Mouse (Mus musculus): ENCODE measurements at regions not wholly inside any gene's neighbourhood (a gene's known extent, or its start where the extent isn't known, plus 50 kb on each side); places are given as distances from the start of the nearest gene placed in this dataset.

DNA sequence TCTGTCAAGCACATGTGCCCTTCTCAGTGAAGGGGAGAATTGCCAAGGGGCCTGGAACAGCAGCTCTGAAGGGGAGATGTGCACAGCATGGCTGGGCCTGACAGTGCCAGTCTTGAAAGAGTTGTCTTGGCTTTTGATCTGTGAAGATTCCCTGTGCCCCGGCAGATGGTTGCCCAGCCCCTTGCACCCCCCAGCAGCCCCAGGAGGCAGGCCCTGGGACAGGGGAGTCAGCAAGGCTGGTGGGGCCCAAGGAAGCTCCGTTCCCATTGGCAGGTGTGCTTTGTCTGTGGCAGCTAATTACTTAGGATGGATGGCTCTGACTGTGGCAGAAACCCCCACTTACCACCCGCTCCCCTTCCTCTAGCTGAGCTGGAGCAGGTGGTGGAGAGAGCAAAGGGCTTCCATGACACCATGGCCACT is 58.6 kb downstream of the Tspan17 start:
- no peak for DNase-seq

DNA sequence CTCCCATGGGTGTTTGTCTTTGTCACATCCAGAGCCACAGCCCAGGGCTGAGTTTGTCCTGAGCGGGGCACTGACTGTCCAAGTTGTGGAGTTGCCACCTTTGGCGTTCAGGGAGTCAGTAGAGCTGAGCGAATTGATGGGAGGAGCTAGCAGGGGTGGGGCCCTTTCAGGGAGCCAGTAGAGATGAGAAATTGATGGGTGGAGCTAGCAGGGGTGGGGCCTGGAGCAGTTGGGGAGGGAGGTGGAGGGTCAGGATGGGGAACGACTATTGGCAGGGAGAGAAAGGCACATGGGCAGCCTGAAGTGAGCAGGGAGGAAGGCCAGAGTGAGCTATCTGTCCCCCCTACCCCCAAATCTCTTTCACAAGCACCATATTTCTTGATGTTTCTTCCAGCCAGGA is 62.0 kb downstream of the Tspan17 start:
- DNase-seq, result no peak

- no peak for DNase-seq
These were observed 66.4 kb downstream of the Tspan17 start for GRCm38 (mm10) chr13:54855333-54856238.

GRCm38 (mm10) chr13:54862931-54863330 is 73.8 kb downstream of the Tspan17 start:
- DNase-seq, result no peak

DNA sequence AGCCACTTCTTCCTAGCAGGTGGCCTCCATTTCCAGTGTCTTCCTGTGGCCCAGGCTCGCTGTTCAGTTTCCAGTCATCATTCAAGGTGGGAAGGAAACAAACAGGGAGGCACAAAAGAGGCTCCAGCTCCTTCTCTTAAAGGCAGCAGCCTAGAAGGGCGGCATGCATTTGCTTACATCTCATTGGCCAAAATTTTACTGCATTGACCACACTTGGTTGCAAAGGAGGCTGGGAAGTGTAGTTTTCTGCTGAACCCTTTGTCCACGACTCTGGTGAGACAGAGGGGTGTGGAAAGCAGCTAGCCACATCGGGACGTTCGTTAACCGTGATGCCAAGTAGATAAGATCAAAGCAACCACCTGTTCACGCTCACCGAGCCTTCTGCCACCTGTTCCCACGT is 74.9 kb downstream of the Tspan17 start:
- DNase-seq, result peak; percentile 4

DNA sequence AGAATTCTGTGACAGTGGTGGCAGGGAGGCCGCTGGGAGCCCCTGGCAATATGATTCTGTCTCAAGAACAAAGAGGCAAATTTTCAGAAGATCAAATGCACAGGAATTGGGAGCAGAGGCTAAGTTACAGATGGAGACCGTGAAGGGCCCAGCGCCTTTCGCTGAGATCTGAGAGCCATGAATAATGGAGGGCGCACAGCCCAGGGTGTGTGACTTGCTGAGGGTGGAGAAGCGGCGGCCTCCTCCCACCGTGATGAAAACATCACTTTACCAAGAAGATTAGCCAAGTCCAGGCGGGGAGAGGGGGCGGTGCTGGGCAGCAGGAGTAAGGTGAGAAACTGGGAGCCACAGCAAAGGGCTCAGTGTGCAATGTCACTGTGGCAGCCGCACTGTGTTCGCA is 77.2 kb upstream of the Unc5a start:
- no peak for DNase-seq

- DNase-seq, result no peak
These were observed 75.3 kb upstream of the Unc5a start for GRCm38 (mm10) chr13:54873882-54874281.

DNA sequence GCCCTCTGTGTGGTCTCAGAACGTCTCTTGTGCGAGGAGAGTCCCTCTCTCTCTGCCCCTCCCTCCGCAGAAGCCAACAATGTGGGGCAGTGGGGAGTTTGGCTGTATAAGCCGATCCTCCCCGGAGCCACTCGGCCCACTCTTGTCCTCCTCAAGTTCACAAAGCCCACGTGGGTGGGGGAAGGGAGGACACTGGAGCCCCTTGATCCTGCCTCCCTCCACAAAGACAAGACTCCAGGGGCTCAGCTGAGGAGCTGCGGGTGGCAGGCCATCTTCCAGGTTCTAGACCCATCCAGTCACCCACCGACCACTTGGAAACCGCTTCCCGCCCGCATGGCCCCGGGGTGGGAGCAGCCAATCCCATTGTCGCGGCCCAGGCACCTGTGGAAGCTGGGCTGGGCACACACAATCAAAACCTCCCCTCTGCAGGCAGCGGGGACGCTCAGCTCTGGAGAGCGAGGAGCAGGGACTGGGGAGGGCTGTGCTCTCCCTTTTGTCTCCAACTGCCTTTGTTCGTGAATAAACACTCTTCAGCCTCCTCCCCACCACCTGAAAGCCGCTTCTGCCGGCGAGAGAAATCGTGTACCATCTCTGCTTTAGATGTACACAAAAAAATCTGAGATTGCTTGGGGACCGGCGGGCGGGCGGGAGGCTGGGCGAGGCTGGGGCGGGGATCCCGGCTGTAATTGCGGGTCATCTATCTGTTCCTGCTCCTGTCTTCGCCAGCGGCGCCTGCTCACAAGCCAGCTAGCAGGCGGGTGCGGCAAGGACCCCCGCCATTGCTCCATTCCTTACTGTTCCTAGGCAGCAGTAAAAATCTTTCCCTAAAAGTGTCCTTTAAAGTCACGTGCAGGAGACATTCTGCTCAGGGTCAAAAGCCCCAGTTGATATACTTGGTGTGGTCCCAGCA is 74.7 kb upstream of the Unc5a start:
- no peak for DNase-seq

DNA sequence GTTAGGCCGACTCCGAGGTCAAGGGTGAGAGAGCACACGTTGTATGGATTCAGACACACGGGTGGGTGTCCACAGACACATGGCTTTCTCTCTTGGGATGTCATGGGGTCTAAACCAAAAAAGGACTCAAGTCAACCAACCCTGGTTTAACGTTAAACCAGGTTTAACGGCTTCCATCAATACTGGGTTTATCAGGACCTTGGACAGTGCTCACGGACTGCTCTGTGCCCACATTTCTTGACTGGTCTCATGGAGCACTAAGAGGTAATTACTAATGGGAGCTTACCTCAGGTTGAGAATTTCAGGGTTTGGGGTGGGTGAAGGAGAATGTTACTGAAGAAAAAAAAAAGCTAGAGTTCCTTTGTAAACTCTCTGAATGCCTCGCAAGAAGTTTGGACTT is 72.7 kb upstream of the Unc5a start:
- no peak for DNase-seq

GRCm38 (mm10) chr13:54877656-54878055 is 71.6 kb upstream of the Unc5a start:
- no peak for DNase-seq

- no peak for DNase-seq
These were observed 69.9 kb upstream of the Unc5a start for GRCm38 (mm10) chr13:54879325-54879724.

GRCm38 (mm10) chr13:54880204-54880603 is 69.0 kb upstream of the Unc5a start:
- DNase-seq, result no peak

- no peak for DNase-seq
These were observed 66.4 kb upstream of the Unc5a start for GRCm38 (mm10) chr13:54882781-54883180.

DNA sequence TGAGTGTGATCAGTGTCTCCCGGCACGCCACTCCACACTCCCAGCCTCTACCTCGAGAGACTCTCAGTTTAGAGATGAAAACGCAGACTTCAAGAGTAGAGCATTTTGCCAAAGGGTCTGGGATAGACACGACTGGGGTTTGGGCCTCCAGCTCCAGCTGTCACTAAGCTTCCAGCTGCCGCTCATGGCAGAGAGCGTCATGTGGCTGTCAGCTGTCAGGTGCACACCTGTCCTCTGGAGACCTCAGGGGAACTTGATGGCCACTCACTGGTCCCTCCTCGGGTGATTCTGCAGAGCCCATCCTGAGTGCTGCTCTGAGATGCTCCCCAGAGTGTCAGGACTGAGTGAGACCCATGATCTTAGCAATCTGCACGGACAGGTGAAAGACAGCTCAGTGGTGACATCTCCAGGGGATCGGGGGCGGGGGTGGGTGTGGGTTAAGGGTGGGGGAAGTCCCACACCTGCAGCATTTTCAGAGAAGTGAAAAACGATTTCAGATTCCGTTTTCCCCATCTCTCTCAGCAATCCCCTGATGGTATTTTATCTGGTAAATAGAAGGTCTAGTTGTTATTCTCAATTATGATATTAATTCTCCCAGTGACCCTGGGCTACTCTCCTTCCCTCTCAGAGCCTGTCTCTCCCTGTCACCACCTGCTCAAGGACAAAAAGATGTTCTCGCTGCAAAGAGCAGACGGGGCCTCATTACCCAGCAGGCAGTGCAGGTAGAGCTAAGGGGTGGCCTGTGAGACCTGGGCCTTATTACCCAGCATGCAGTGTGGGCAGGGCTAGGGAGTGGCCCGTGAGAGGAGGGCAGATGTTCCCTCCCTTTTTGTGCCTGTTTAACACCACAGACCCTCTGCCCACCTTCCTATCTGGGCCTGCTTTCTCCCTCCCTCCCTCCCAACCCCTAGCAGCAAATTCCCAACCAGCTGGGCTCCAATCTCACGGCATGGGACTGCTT is 65.2 kb upstream of the Unc5a start:
- no peak for DNase-seq

DNA sequence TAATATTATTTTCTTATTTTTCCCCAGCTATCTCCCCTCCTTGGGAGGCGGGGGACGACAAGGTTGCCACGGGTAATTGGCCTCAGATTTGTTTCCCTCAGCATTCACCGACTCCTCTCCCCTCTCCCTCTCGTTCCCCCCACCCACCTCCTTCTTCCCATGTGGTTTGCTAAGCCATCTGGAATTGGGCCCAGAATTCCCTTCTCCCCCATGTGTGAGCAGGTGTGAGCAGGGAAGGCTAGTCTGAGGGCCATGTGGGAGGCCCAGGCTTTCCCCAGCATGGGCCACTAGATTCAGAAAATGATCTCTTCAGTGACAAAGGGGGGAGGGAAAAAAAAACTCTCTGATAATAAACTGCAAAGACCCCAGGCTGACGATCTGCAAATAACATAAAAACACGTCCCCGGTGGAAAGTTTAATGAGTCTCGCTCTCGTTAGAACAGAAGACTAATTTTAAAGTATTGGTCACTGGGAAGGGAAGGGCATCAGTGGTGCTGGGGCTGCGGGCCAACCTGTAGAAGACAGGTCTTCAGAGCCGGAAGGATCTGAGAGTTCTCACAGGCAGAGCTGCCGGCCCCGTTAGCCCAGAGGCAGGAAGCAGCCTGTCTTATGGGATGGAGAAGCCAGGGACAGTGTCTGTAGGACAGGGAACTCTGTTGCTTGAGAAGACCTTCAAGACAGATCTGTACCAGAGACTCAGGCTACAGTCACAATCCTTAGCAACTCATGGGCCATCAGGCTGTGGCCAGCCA is 64.3 kb upstream of the Unc5a start:
- DNase-seq, result no peak

DNA sequence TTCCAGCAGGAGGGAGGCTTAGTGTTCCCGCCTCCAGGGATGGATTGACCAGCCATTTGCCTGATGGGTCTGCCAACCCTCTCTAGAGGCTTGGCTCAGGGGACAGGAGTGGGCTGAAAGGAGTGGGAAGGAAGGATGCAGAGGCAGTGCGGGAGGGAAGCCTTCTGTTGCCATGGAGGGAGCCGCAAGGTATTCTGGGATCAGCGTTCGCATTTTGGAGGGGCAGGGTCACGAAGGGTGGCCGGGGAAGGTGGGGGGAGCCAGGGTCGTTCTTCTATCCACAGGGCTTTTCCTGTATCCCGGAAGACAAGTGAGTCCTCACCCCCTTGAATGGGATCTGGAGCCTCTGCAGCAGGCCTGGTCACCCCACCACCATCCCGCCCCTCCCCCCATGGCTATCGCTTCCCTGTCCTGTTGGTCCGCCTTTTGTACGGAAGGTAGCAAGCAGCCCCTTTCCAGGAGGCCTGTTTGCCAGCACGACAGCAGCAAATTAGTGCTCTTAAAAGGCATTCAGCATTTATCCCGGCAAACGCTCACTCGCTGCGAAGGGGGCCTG is 61.8 kb upstream of the Unc5a start:
- no peak for DNase-seq

GRCm38 (mm10) chr13:54888021-54888420 is 61.2 kb upstream of the Unc5a start:
- no peak for DNase-seq

GRCm38 (mm10) chr13:54889684-54890399 is 59.4 kb upstream of the Unc5a start:
- DNase-seq, result no peak

DNA sequence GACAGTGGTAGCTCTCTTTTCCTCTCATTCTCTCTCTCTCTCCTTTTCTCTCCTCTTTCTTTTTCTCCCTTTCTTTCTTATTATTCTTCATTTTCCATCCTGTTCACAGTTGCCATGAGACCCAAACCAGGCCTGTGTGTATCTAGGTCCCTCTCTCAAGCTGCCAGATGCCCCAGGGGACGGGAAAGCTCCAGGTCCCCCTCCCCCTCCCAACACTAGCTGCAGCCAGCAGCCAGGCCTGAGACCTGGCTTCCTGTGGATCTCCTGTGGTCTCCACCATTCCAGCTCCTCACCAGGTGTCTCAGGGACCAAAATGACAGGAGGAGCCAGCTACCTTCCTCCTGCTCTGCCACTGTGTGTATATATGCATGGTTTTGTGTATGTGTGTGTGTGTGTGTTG is 56.6 kb upstream of the Unc5a start:
- no peak for DNase-seq

DNA sequence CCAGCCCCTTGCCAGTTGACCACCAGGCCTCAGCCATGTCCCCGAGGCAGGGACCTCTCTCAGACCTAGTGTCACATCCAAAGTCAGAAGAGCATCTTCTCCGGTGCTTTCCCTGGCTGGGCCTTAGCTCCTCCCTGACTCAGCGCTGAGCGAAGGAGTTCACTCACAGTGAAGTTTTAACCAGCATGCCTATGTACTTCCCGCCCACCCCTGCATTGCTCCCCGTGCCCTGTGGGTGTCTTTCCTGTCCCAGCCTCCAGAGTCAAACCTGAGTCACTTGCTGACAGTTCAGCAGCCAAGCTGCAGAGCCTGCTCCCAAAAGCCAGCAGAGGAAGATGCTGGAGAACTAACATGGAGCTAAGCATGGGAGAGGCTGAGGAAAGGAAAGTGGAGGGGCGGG is 55.6 kb upstream of the Unc5a start:
- DNase-seq, result no peak

GRCm38 (mm10) chr13:54895981-54896380 is 53.2 kb upstream of the Unc5a start:
- DNase-seq, result no peak
